Comparison of ENCODE assay signal across 10 mouse cellular contexts in genomic region chr2:118457463-118458261, GRCm38 (mm10). TPM values are rescaled to one million over a fixed set of nuclear protein-coding genes. Genes with fewer than 3 reads are reported as not detected.
DNase-seq lines count a peak whose midpoint lies in the region; ATAC-seq and TF ChIP-seq lines count a peak whose summit lies in the region.
"Had no signal": no experiment of that assay in that cellular context is flagged by ENCODE, and none has a peak within 500 bp of the region (broad histone marks: within the 10 kb centered on the region; RNA-seq: fewer than 3 reads in every experiment).

No protein-coding gene starts in this region.

- peaks cover 14% of the 10 kb centered on the region for H3K36me3 ChIP-seq in forebrain, embryonic 12.5 days (replicated peaks)
- peaks cover 55% of the 10 kb centered on the region for H3K36me3 ChIP-seq in forebrain, embryonic 10.5 days (replicated peaks)
- H3K36me3 ChIP-seq in hindbrain, postnatal 0 days (ENCODE audit: insufficient read depth, low read length): peaks cover 19% of the 10 kb centered on the region; the same call in 1 of the 2 replicates

- H3K27me3 ChIP-seq in forebrain, embryonic 12.5 days: no peaks in the 10 kb centered on the region
- H3K27me3 ChIP-seq in forebrain, embryonic 10.5 days (ENCODE audit: poor library complexity, severe bottlenecking): no peaks in the 10 kb centered on the region
- H3K27me3 ChIP-seq in hindbrain, postnatal 0 days (ENCODE audit: insufficient read depth, low read length): no peaks in the 10 kb centered on the region
- H3K27me3 ChIP-seq: stomach, embryonic 15.5 days had no signal

- no peak overlapping the region for H3K4me2 ChIP-seq in forebrain, embryonic 12.5 days
- H3K4me2 ChIP-seq in hindbrain, postnatal 0 days (ENCODE audit: low read depth, low read length): no peak overlapping the region
- H3K4me2 ChIP-seq: lung, embryonic 14.5 days; stomach, embryonic 15.5 days had no signal

- H3K9ac ChIP-seq in forebrain, embryonic 12.5 days: no peak overlapping the region
- H3K9ac ChIP-seq in hindbrain, postnatal 0 days (replicated peaks; ENCODE audit: low read length): no peak overlapping the region; the same call in 1 of the 2 replicates
- H3K9ac ChIP-seq: lung, embryonic 14.5 days; stomach, embryonic 15.5 days had no signal

- no peaks in the 10 kb centered on the region for H3K9me3 ChIP-seq in forebrain, embryonic 12.5 days
- H3K9me3 ChIP-seq in forebrain, embryonic 10.5 days: no peaks in the 10 kb centered on the region
- no peaks in the 10 kb centered on the region for H3K9me3 ChIP-seq in hindbrain, postnatal 0 days (ENCODE audit: low read length)
- H3K9me3 ChIP-seq: stomach, embryonic 15.5 days had no signal

- peak overlapping the region; percentile 57 for H3K27ac ChIP-seq in forebrain, embryonic 12.5 days
- H3K27ac ChIP-seq in forebrain, embryonic 10.5 days: no peak overlapping the region
- H3K27ac ChIP-seq in hindbrain, postnatal 0 days: peak overlapping the region; percentile 73; the same call in 1 of the 2 replicates
- H3K27ac ChIP-seq: stomach, embryonic 15.5 days had no signal

- no peak overlapping the region for H3K4me3 ChIP-seq in forebrain, embryonic 12.5 days (replicated peaks)
- H3K4me3 ChIP-seq in forebrain, embryonic 10.5 days: no peak overlapping the region
- H3K4me3 ChIP-seq in hindbrain, postnatal 0 days (ENCODE audit: low read length): no peak overlapping the region
- H3K4me3 ChIP-seq: stomach, embryonic 15.5 days had no signal

- TF ChIP-seq CTCF in hindbrain, postnatal 0 days (IDR thresholded peaks at IDR 0.05; ENCODE audit: low read depth): no peak

- DNase-seq in forebrain, embryonic 10.5 days (ENCODE audit: extremely low spot score, low spot score): no peak
- DNase-seq in hindbrain, postnatal 0 days (ENCODE audit: low spot score): peak; percentile 80
- DNase-seq in left cerebral cortex, postnatal 4 days: peak; percentile 53
- DNase-seq in right cerebral cortex, postnatal 10 days (ENCODE audit: low spot score in 2 of 2): peak; percentile 72 to 87
- DNase-seq in thymus, postnatal 36 days: no peak
- DNase-seq in yolk sac, embryonic 10.5 days (ENCODE audit: low spot score): no peak
- DNase-seq in kidney, adult 18-20 months: no peak
- DNase-seq: lung, embryonic 14.5 days had no signal

- intact Hi-C loops in left cerebral cortex, postnatal 4 days (cut with DNase I): no loop called here

- 78% methylated on average over 13 of the region's 13 CpGs for WGBS in forebrain, embryonic 12.5 days
- WGBS in forebrain, embryonic 10.5 days: 90% methylated on average over 13 of the region's 13 CpGs
- WGBS in hindbrain, postnatal 0 days: 51% methylated on average over 13 of the region's 13 CpGs

- 0 out of 2 replicates have a peak, but pooled peaks cover 7% of the 10 kb centered on the region for H3K4me1 ChIP-seq in forebrain, embryonic 12.5 days
- peaks cover 7% of the 10 kb centered on the region for H3K4me1 ChIP-seq in forebrain, embryonic 10.5 days
- no peaks in the 10 kb centered on the region for H3K4me1 ChIP-seq in hindbrain, postnatal 0 days (ENCODE audit: insufficient read depth, low read length)
- H3K4me1 ChIP-seq: stomach, embryonic 15.5 days had no signal

- peak; percentile 89 for ATAC-seq in forebrain, embryonic 12.5 days (ENCODE audit: low FRiP score)
- ATAC-seq in hindbrain, postnatal 0 days: peak; percentile 89

RNA-seq across cellular contexts. Expression of gene Srp14, which starts 21.8 kb away (rescaled TPM):
- 252 and 263 TPM in 2 replicates for polyA plus RNA-seq in forebrain, embryonic 12.5 days (2016; fragmentation: Nextera tagmentation; extraction: Ambion mirVana)
- 238 and 240 TPM in 2 replicates for polyA plus RNA-seq in forebrain, embryonic 10.5 days (2016; fragmentation: Nextera tagmentation; extraction: Ambion mirVana)
- 126 and 151 TPM in 2 replicates for total RNA-seq in hindbrain, postnatal 0 days (2014; rRNA removed)
- 330 and 361 TPM in 2 replicates for polyA plus RNA-seq in hindbrain, postnatal 0 days (2015; fragmentation: Nextera tagmentation; extraction: Ambion mirVana)
- total RNA-seq in left cerebral cortex, postnatal 4 days (2021): 100 to 1,000 TPM; 159 to 170 TPM

Comparison
In these comparisons a context has a peak if more than half of its experiments do, and no peak if none do; other contexts are left out.
1. DNase-seq: peak in hindbrain, postnatal 0 days (single experiment), left cerebral cortex, postnatal 4 days (single experiment) and right cerebral cortex, postnatal 10 days (2 of 2); none in forebrain, embryonic 10.5 days (single experiment), thymus, postnatal 36 days (0 of 2), yolk sac, embryonic 10.5 days (single experiment) and kidney, adult 18-20 months (single experiment).